Mouse (Mus musculus) hindbrain, embryonic 11.5 days (tissue): ENCODE data around the gene Gm49384. TPM values are rescaled to one million over a fixed set of nuclear protein-coding genes. Genes with fewer than 3 reads are reported as not detected.

ENCODE experiments used
- ATAC-seq: fragments of 200-750 bp; cut with Nextera tagmentation; 2 replicates; pipeline ENCODE4 v1.8.0; 2017; ENCODE audit warnings: mild to moderate bottlenecking, moderate TSS enrichment, moderate library complexity; ENCODE audit not compliant: low FRiP score
- DNase-seq: peaks from one replicate; pipeline ENCODE4 v3.0.0-alpha.2; 2015; ENCODE audit warnings: low spot score
- H3K27ac ChIP-seq: fragments of 300-500 bp; sonication (generic); 2 replicates; pipeline ENCODE4 v1.5.1; 2014; ENCODE audit warnings: mild to moderate bottlenecking, low read depth, low read length
- H3K27me3 ChIP-seq: fragments of 300-500 bp; sonication (generic); 2 replicates; pipeline ENCODE4 v1.6.1; 2014; ENCODE audit warnings: mild to moderate bottlenecking, low read length, moderate library complexity, mixed read lengths; ENCODE audit not compliant: control insufficient read depth, insufficient read depth
- H3K36me3 ChIP-seq: fragments of 300-500 bp; sonication (generic); 2 replicates; pipeline ENCODE4 v1.6.1; 2014; ENCODE audit warnings: mild to moderate bottlenecking, low read length, moderate library complexity, mixed read lengths; ENCODE audit not compliant: control insufficient read depth, insufficient read depth
- H3K4me1 ChIP-seq: fragments of 300-500 bp; sonication (generic); replicated peaks from 2 replicates; pipeline ENCODE4 v1.6.1; 2014; ENCODE audit warnings: low read length, mixed read lengths; ENCODE audit not compliant: control insufficient read depth, insufficient read depth
- H3K4me2 ChIP-seq: fragments of 300-500 bp; sonication (generic); replicated peaks from 2 replicates; pipeline ENCODE4 v1.6.1; 2014; ENCODE audit warnings: mild to moderate bottlenecking, low read depth, low read length
- H3K4me3 ChIP-seq: fragments of 300-500 bp; sonication (generic); 2 replicates; pipeline ENCODE4 v1.5.1; 2014; ENCODE audit warnings: low read depth, low read length
- H3K9ac ChIP-seq: fragments of 300-500 bp; sonication (generic); 2 replicates; pipeline ENCODE4 v1.6.1; 2014; ENCODE audit warnings: low read depth, low read length
- H3K9me3 ChIP-seq: fragments of 300-500 bp; sonication (generic); 2 replicates; pipeline ENCODE4 v1.6.1; 2016; ENCODE audit warnings: low read length; ENCODE audit not compliant: control insufficient read depth
- WGBS: fragments of 180-500 bp; shearing (Covaris S2); extraction: QIAGEN DNeasy Blood & Tissue Kit; methylation state at CpG from one replicate; pipeline ENCODE4 v1.1.7; 2014; 5-methylcytosine and 5-hydroxymethylcytosine counted together
- polyA plus RNA-seq: library from polyadenylated mRNA; unstranded; fragments of >200 nt; fragmentation: Nextera tagmentation; extraction: Ambion mirVana; gene quantifications from 2 replicates; pipeline ENCODE4 v1.2.1, GENCODE M21; 2014

Gene Gm49384
- polyA plus RNA-seq, 1 experiment from 2014 or later: 36.2 TPM

GRCm38 (mm10) chr12:69183583-69184308, 20.3 kb downstream of the Gm49384 start, which contains the start of the genes Rpl36al and Mgat2:
Rpl36al (minus strand) TSS chr12:69184083.
Mgat2 (plus strand) TSS chr12:69184157.
- no peaks in the 10 kb centered on the region for H3K9me3 ChIP-seq
- peaks cover 2% of the 10 kb centered on the region; the same call in 1 of the 2 replicates for H3K36me3 ChIP-seq
- H3K9ac ChIP-seq: peak within 1 kb of the TSS; percentile 91
- H3K27ac ChIP-seq: peak within 1 kb of the TSS; percentile 90
- no peaks in the 10 kb centered on the region for H3K4me1 ChIP-seq
- H3K4me3 ChIP-seq: peak within 1 kb of the TSS; percentile 87
- WGBS: under 1% methylated on average over 77 of the region's 84 CpGs
- DNase-seq: peak; percentile 99
- H3K4me2 ChIP-seq: peak within 1 kb of the TSS; percentile 97
- ATAC-seq: peak; percentile 100
- no peaks in the 10 kb centered on the region for H3K27me3 ChIP-seq

- Histone ChIP-seq H3K4me1 (no peaks in the 10 kb centered on the region), H3K4me2 (no peak overlapping the region), H3K27me3 (no peaks in the 10 kb centered on the region), H3K27ac (no peak overlapping the region), H3K4me3 (no peak overlapping the region), H3K9ac (no peak overlapping the region), H3K36me3 (no peaks in the 10 kb centered on the region), H3K9me3 (no peaks in the 10 kb centered on the region)
- ATAC-seq (no peak), DNase-seq (no peak)
- WGBS: 91% methylated on average over 4 of the region's 4 CpGs
Observed at GRCm38 (mm10) chr12:69181800-69182199, 22.3 kb downstream of the Gm49384 start.

GRCm38 (mm10) chr12:69179371-69179770, 24.7 kb downstream of the Gm49384 start:
- DNase-seq (no peak), ATAC-seq (no peak)
- no peak overlapping the region for H3K4me3 ChIP-seq
- H3K9me3 ChIP-seq: no peaks in the 10 kb centered on the region
- H3K27ac ChIP-seq: no peak overlapping the region
- H3K9ac ChIP-seq: no peak overlapping the region
- no peaks in the 10 kb centered on the region; the same call in 1 of the 2 replicates for H3K36me3 ChIP-seq
- H3K27me3 ChIP-seq: no peaks in the 10 kb centered on the region
- H3K4me2 ChIP-seq: no peak overlapping the region
- H3K4me1 ChIP-seq: no peaks in the 10 kb centered on the region
- 72% methylated on average over 12 of the region's 12 CpGs for WGBS

- H3K9ac ChIP-seq: no peak overlapping the region
- H3K36me3 ChIP-seq: no peaks in the 10 kb centered on the region; the same call in 1 of the 2 replicates
- H3K4me2 ChIP-seq: no peak overlapping the region
- DNase-seq (no peak), ATAC-seq (no peak)
- H3K27ac ChIP-seq: no peak overlapping the region
- no peaks in the 10 kb centered on the region for H3K4me1 ChIP-seq
- no peaks in the 10 kb centered on the region for H3K27me3 ChIP-seq
- H3K4me3 ChIP-seq: no peak overlapping the region
- H3K9me3 ChIP-seq: no peaks in the 10 kb centered on the region
- 85% methylated on average over 3 of the region's 3 CpGs for WGBS
Observed at GRCm38 (mm10) chr12:69177526-69177925, 26.5 kb downstream of the Gm49384 start.

GRCm38 (mm10) chr12:69175975-69176374, 28.1 kb downstream of the Gm49384 start:
- DNase-seq (no peak), ATAC-seq (no peak)
- Histone ChIP-seq H3K27ac (no peak overlapping the region), H3K4me3 (no peak overlapping the region), H3K9me3 (no peaks in the 10 kb centered on the region), H3K4me2 (no peak overlapping the region), H3K27me3 (no peaks in the 10 kb centered on the region), H3K4me1 (no peaks in the 10 kb centered on the region), H3K9ac (no peak overlapping the region), H3K36me3 (no peaks in the 10 kb centered on the region; the same call in 1 of the 2 replicates)
- WGBS: 93% methylated on average over 3 of the region's 3 CpGs

GRCm38 (mm10) chr12:69171307-69171706, 32.8 kb downstream of the Gm49384 start:
- H3K9ac ChIP-seq: no peak overlapping the region
- no peak overlapping the region for H3K4me2 ChIP-seq
- ATAC-seq: no peak
- 96% methylated on average over 2 of the region's 2 CpGs for WGBS
- DNase-seq: no peak
- no peaks in the 10 kb centered on the region for H3K4me1 ChIP-seq
- no peaks in the 10 kb centered on the region for H3K9me3 ChIP-seq
- H3K4me3 ChIP-seq: no peak overlapping the region
- no peaks in the 10 kb centered on the region; the same call in 1 of the 2 replicates for H3K36me3 ChIP-seq
- no peak overlapping the region for H3K27ac ChIP-seq
- no peaks in the 10 kb centered on the region for H3K27me3 ChIP-seq

- WGBS: under 1% methylated on average over 40 of the region's 40 CpGs
- H3K27me3 ChIP-seq: no peaks in the 10 kb centered on the region
- H3K27ac ChIP-seq: peak within 1 kb of the TSS; percentile 47; the same call in 1 of the 2 replicates
- H3K36me3 ChIP-seq: no peaks in the 10 kb centered on the region
- DNase-seq: peak; percentile 87
- no peaks in the 10 kb centered on the region for H3K9me3 ChIP-seq
- peak within 1 kb of the TSS; percentile 59 for H3K4me3 ChIP-seq
- peak; percentile 97 for ATAC-seq
- H3K9ac ChIP-seq: peak within 1 kb of the TSS; percentile 73
- peak within 1 kb of the TSS; percentile 67 for H3K4me2 ChIP-seq
- no peaks in the 10 kb centered on the region for H3K4me1 ChIP-seq
Observed at GRCm38 (mm10) chr12:69168461-69169106, 35.5 kb downstream of the Gm49384 start, which contains the start of gene Lrr1. Lrr1 (plus strand) TSS chr12:69168814.

GRCm38 (mm10) chr12:69167656-69168460, 36.2 kb downstream of the Gm49384 start:
- peak overlapping the region; percentile 73 for H3K9ac ChIP-seq
- WGBS: 10% methylated on average over 18 of the region's 18 CpGs

More at GRCm38 (mm10) chr12:69167656-69168460, 36.2 kb downstream of the Gm49384 start:
- Histone ChIP-seq H3K27me3 (no peaks in the 10 kb centered on the region), H3K27ac (no peak overlapping the region), H3K4me2 (peak overlapping the region; percentile 67), H3K9me3 (no peaks in the 10 kb centered on the region), H3K4me3 (peak overlapping the region; percentile 59), H3K4me1 (no peaks in the 10 kb centered on the region), H3K36me3 (no peaks in the 10 kb centered on the region)
- ATAC-seq (peak; percentile 70), DNase-seq (no peak)
